Mouse (Mus musculus) limb, embryonic 15.5 days (tissue): ENCODE results near the gene Nudt4. TPM values are rescaled to one million over a fixed set of nuclear protein-coding genes. Genes with fewer than 3 reads are reported as not detected.
A peak's percentile ranks its signal among the peaks of the same experiment; 100 is the strongest.

Experiments used
- ATAC-seq: fragments of 200-750 bp; cut with Nextera tagmentation; 2 replicates; pipeline ENCODE4 v1.8.0; 2017; ENCODE audit warnings: low read depth, moderate TSS enrichment; ENCODE audit not compliant: insufficient number of reproducible peaks, low FRiP score, low TSS enrichment
- H3K27ac ChIP-seq: fragments of 300-500 bp; sonication (generic); 2 replicates; pipeline ENCODE4 v1.5.1; 2015; ENCODE audit warnings: moderate library complexity, mild to moderate bottlenecking, inconsistent platforms
- H3K27me3 ChIP-seq: fragments of 300-500 bp; sonication (generic); 2 replicates; pipeline ENCODE4 v1.6.1; 2015; ENCODE audit warnings: inconsistent platforms
- H3K36me3 ChIP-seq: fragments of 300-500 bp; sonication (generic); 2 replicates; pipeline ENCODE4 v1.6.1; 2015; ENCODE audit warnings: inconsistent platforms
- H3K4me1 ChIP-seq: fragments of 300-500 bp; sonication (generic); 2 replicates; pipeline ENCODE4 v1.6.1; 2015; ENCODE audit warnings: inconsistent platforms
- H3K4me2 ChIP-seq: fragments of 300-500 bp; sonication (generic); 2 replicates; pipeline ENCODE4 v1.6.1; 2015; ENCODE audit warnings: mild to moderate bottlenecking, inconsistent platforms
- H3K4me3 ChIP-seq: fragments of 300-500 bp; sonication (generic); 2 replicates; pipeline ENCODE4 v1.5.1; 2015; ENCODE audit warnings: mild to moderate bottlenecking, inconsistent platforms
- H3K9ac ChIP-seq: fragments of 300-500 bp; sonication (generic); 2 replicates; pipeline ENCODE4 v1.6.1; 2015; ENCODE audit warnings: inconsistent platforms
- H3K9me3 ChIP-seq: fragments of 300-500 bp; sonication (generic); 2 replicates; pipeline ENCODE4 v1.6.1; 2016; ENCODE audit warnings: inconsistent platforms
- WGBS: fragments of 180-500 bp; shearing (Covaris S2); methylation state at CpG from one replicate; pipeline ENCODE4 v1.1.7; 2015; 5-methylcytosine and 5-hydroxymethylcytosine counted together
- polyA plus RNA-seq: library from polyadenylated mRNA; unstranded; fragments of >200 nt; fragmentation: Nextera tagmentation; extraction: Ambion mirVana; gene quantifications from 2 replicates; pipeline ENCODE4 v1.2.1, GENCODE M21; 2015

Gene Nudt4
- polyA plus RNA-seq, 1 experiment from 2014 or later, result 86.4 TPM

GRCm38 (mm10) chr10:95548154-95548826 is 15.7 kb downstream of the Nudt4 start:
- 79% methylated on average over 11 of the region's 11 CpGs for WGBS
- H3K36me3 ChIP-seq, result peaks cover 53% of the 10 kb centered on the region
- H3K4me3 ChIP-seq, result no peak overlapping the region
- no peaks in the 10 kb centered on the region for H3K9me3 ChIP-seq
- no peak overlapping the region for H3K27ac ChIP-seq
- no peaks in the 10 kb centered on the region for H3K27me3 ChIP-seq
- H3K9ac ChIP-seq, result no peak overlapping the region
- H3K4me2 ChIP-seq, result no peak overlapping the region
- ATAC-seq, result no peak
- H3K4me1 ChIP-seq, result 0 out of 2 replicates have a peak, but pooled peaks cover 4% of the 10 kb centered on the region

GRCm38 (mm10) chr10:95546178-95546577 is 17.8 kb downstream of the Nudt4 start:
- 86% methylated on average over 2 of the region's 2 CpGs for WGBS

DNA sequence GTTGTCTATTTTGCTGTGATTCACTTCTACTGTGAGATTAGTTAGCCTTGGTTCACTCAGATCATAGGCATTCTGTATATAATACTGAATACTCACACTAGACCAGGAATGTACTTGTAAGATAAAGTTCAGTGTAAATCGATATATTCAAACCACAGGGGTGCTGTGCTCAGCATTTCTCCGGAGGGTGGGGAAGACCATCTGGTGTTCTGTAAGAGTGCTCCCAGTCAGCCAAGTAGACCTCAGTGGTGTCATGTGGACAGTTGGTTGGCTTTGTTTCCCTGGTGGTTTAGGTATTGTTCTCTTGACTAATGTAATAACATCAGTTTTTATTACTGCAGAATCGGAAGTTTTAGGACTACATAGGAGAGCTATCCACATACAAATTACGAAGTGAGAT is 18.9 kb downstream of the Nudt4 start:
- no peak overlapping the region for H3K4me2 ChIP-seq
- no peak overlapping the region for H3K27ac ChIP-seq
- no peaks in the 10 kb centered on the region for H3K4me1 ChIP-seq
- WGBS, result 67% methylated on average over 4 of the region's 4 CpGs
- H3K9me3 ChIP-seq, result no peaks in the 10 kb centered on the region
- no peak overlapping the region for H3K4me3 ChIP-seq
- no peak for ATAC-seq
- peaks cover 50% of the 10 kb centered on the region for H3K36me3 ChIP-seq
- H3K9ac ChIP-seq, result no peak overlapping the region
- no peaks in the 10 kb centered on the region for H3K27me3 ChIP-seq

More at GRCm38 (mm10) chr10:95546178-95546577, 17.8 kb downstream of the Nudt4 start:
- H3K27me3 ChIP-seq, result no peaks in the 10 kb centered on the region
- H3K9ac ChIP-seq, result no peak overlapping the region
- no peak overlapping the region; the same call in 1 of the 2 replicates for H3K27ac ChIP-seq
- H3K9me3 ChIP-seq, result no peaks in the 10 kb centered on the region
- H3K4me2 ChIP-seq, result no peak overlapping the region
- ATAC-seq, result no peak
- no peaks in the 10 kb centered on the region for H3K4me1 ChIP-seq
- H3K36me3 ChIP-seq, result peaks cover 56% of the 10 kb centered on the region
- H3K4me3 ChIP-seq, result no peak overlapping the region

- H3K9ac ChIP-seq, result no peak overlapping the region
- no peaks in the 10 kb centered on the region for H3K4me1 ChIP-seq
- H3K36me3 ChIP-seq, result peaks cover 47% of the 10 kb centered on the region
- no peak overlapping the region for H3K4me3 ChIP-seq
- no peaks in the 10 kb centered on the region for H3K9me3 ChIP-seq
- H3K4me2 ChIP-seq, result no peak overlapping the region
- 69% methylated on average over 2 of the region's 2 CpGs for WGBS
- ATAC-seq, result no peak
- H3K27ac ChIP-seq, result no peak overlapping the region
- H3K27me3 ChIP-seq, result no peaks in the 10 kb centered on the region
Observed at GRCm38 (mm10) chr10:95544651-95545050, 19.3 kb downstream of the Nudt4 start.

GRCm38 (mm10) chr10:95544004-95544403 is 19.9 kb downstream of the Nudt4 start:
- no peak for ATAC-seq
- Histone ChIP-seq H3K36me3 (peaks cover 41% of the 10 kb centered on the region), H3K27me3 (no peaks in the 10 kb centered on the region), H3K9ac (no peak overlapping the region), H3K9me3 (no peaks in the 10 kb centered on the region), H3K4me3 (no peak overlapping the region), H3K4me1 (0 out of 2 replicates have a peak, but pooled peaks cover 2% of the 10 kb centered on the region), H3K27ac (no peak overlapping the region), H3K4me2 (no peak overlapping the region)

DNA sequence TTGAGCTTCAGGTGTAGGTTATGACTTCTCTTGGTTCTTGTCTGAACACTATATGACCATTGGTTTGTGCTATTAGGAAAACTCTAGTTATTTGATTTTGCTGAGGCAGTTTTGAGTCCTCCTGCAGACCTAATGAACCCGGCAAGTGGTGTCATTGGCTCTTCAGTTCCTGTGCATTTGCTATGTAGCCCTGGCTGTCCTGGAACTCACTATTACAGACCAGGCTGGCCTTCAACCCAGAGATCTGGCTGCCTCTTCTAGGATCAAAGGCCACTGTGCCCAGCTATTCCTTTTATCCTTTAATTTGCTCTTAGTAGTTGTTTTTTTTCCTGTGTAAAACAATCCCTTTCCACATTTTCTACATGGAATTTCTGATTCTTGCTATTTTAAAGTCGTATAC is 20.6 kb downstream of the Nudt4 start:
- Histone ChIP-seq H3K27ac (no peak overlapping the region), H3K4me1 (0 out of 2 replicates have a peak, but pooled peaks cover 2% of the 10 kb centered on the region), H3K4me3 (no peak overlapping the region), H3K9ac (no peak overlapping the region), H3K4me2 (no peak overlapping the region), H3K27me3 (no peaks in the 10 kb centered on the region), H3K9me3 (no peaks in the 10 kb centered on the region), H3K36me3 (peaks cover 38% of the 10 kb centered on the region; the same call in 1 of the 2 replicates)
- ATAC-seq, result no peak
- 83% methylated on average over 2 of the region's 2 CpGs for WGBS

GRCm38 (mm10) chr10:95542916-95543315 is 21.0 kb downstream of the Nudt4 start:
- no peak overlapping the region for H3K4me2 ChIP-seq
- peaks cover 38% of the 10 kb centered on the region; the same call in 1 of the 2 replicates for H3K36me3 ChIP-seq
- no peak overlapping the region for H3K9ac ChIP-seq
- H3K27me3 ChIP-seq, result no peaks in the 10 kb centered on the region
- no peaks in the 10 kb centered on the region for H3K9me3 ChIP-seq
- 93% methylated on average over 4 of the region's 4 CpGs for WGBS
- H3K27ac ChIP-seq, result no peak overlapping the region
- ATAC-seq, result no peak
- H3K4me1 ChIP-seq, result 0 out of 2 replicates have a peak, but pooled peaks cover 2% of the 10 kb centered on the region
- no peak overlapping the region for H3K4me3 ChIP-seq

- no peaks in the 10 kb centered on the region for H3K27me3 ChIP-seq
- H3K4me2 ChIP-seq, result no peak overlapping the region
- no peak for ATAC-seq
- WGBS, result 89% methylated on average over 3 of the region's 3 CpGs
- no peak overlapping the region for H3K27ac ChIP-seq
- H3K4me1 ChIP-seq, result 0 out of 2 replicates have a peak, but pooled peaks cover 2% of the 10 kb centered on the region
- H3K36me3 ChIP-seq, result 0 out of 2 replicates have a peak, but pooled peaks cover 15% of the 10 kb centered on the region
- H3K4me3 ChIP-seq, result no peak overlapping the region
- H3K9ac ChIP-seq, result no peak overlapping the region
- no peaks in the 10 kb centered on the region for H3K9me3 ChIP-seq
Observed at GRCm38 (mm10) chr10:95539841-95540240, 24.1 kb downstream of the Nudt4 start.

- 84% methylated on average over 3 of the region's 3 CpGs for WGBS
- no peak overlapping the region for H3K4me2 ChIP-seq
- ATAC-seq, result no peak
- no peaks in the 10 kb centered on the region for H3K27me3 ChIP-seq
- no peaks in the 10 kb centered on the region for H3K9me3 ChIP-seq
- H3K27ac ChIP-seq, result no peak overlapping the region
- H3K4me3 ChIP-seq, result no peak overlapping the region
- H3K4me1 ChIP-seq, result 0 out of 2 replicates have a peak, but pooled peaks cover 2% of the 10 kb centered on the region
- no peak overlapping the region for H3K9ac ChIP-seq
- 0 out of 2 replicates have a peak, but pooled peaks cover 9% of the 10 kb centered on the region for H3K36me3 ChIP-seq
Observed at GRCm38 (mm10) chr10:95539260-95539659, 24.7 kb downstream of the Nudt4 start.

- H3K27ac ChIP-seq, result no peak overlapping the region
- no peak overlapping the region for H3K9ac ChIP-seq
- no peaks in the 10 kb centered on the region for H3K36me3 ChIP-seq
- ATAC-seq, result no peak
- no peak overlapping the region for H3K4me3 ChIP-seq
- WGBS, result 85% methylated on average over 6 of the region's 6 CpGs
- H3K4me1 ChIP-seq, result 0 out of 2 replicates have a peak, but pooled peaks cover 7% of the 10 kb centered on the region
- H3K9me3 ChIP-seq, result no peaks in the 10 kb centered on the region
- H3K27me3 ChIP-seq, result no peaks in the 10 kb centered on the region
- H3K4me2 ChIP-seq, result no peak overlapping the region
Observed at GRCm38 (mm10) chr10:95536222-95536541, 27.8 kb downstream of the Nudt4 start.

DNA sequence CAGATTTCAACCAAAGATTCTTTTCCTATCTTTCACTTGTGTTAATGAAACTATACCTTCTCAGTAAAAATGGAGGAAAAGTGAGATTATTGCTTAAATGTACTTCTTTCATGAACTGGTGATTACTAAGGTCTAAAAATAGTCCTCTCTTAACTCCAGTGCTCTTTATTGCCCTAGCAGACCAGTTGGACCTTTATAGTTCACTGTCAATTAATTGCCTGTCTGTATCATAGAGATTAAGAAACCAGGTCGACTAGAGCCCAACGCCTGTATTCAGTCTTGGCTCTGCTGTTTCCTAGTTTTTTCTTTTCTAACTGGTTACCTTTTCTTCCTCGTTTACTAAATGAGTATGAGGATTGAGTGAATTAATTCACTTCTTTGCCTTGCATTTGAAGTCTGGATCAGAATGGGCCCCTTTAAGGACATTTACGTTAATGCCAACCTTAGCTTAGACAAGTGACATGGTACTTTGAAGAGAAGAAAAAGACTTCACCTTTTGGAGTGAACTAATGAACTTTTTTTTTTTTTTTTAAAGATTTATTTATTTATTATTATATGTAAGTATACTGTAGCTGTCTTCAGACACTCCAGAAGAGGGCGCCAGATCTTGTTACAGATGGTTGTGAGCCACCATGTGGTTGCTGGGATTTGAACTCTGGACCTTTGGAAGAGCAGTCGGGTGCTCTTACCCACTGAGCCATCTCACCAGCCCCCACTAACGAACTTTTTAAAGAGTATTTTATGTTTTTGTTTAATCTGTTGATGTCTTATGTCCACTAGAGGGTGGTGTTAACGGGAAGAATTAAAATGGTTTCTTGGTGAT is 28.3 kb downstream of the Nudt4 start:
- H3K36me3 ChIP-seq, result no peaks in the 10 kb centered on the region
- ATAC-seq, result no peak
- 0 out of 2 replicates have a peak, but pooled peaks cover 12% of the 10 kb centered on the region for H3K4me1 ChIP-seq
- H3K4me2 ChIP-seq, result no peak overlapping the region
- no peaks in the 10 kb centered on the region for H3K9me3 ChIP-seq
- no peaks in the 10 kb centered on the region for H3K27me3 ChIP-seq
- WGBS, result 92% methylated on average over 8 of the region's 8 CpGs
- no peak overlapping the region for H3K27ac ChIP-seq
- no peak overlapping the region for H3K4me3 ChIP-seq
- no peak overlapping the region for H3K9ac ChIP-seq

DNA sequence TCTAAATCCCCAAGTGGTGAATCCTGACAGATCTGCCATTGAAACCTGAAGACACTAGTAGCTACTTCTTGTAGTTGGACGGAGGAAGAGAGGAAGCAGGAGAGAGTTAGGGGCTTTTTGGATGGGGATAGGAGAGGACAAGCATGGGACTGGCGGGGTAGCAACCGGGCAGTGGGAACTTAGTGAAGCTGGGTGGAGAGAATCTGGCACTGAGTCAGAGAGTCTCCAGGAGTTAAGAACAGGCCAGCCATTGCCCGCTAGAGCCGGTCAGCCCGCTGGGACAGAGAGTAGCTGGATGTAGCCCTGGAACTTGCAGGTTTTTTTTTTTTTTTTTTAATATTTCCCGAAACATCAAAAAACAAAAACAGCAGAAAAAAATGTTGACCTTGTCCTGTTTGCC is 30.6 kb downstream of the Nudt4 start:
- H3K27me3 ChIP-seq, result no peaks in the 10 kb centered on the region
- peaks cover 16% of the 10 kb centered on the region; the same call in 1 of the 2 replicates for H3K4me1 ChIP-seq
- H3K27ac ChIP-seq, result 0 out of 2 replicates have a peak overlapping the region, but pooled peaks have one; percentile 27
- no peak overlapping the region for H3K9ac ChIP-seq
- H3K36me3 ChIP-seq, result no peaks in the 10 kb centered on the region
- H3K4me3 ChIP-seq, result no peak overlapping the region
- no peaks in the 10 kb centered on the region for H3K9me3 ChIP-seq
- ATAC-seq, result no peak
- WGBS, result 83% methylated on average over 7 of the region's 7 CpGs
- H3K4me2 ChIP-seq, result no peak overlapping the region
